Mouse (Mus musculus) v-Abl transformed pro-B cells (cell line): Measurements from ENCODE around the gene Pdgfb.

ENCODE experiments used
- in situ Hi-C, 2 experiments: fragments of 400-800 bp; cut with MboI; formaldehyde crosslinking; loops; one replicate each; pipeline ENCODE4 v1.15.1; 2025; ENCODE audit not compliant: unreplicated experiment in 2 of 2

Pdgfb gene

DNA sequence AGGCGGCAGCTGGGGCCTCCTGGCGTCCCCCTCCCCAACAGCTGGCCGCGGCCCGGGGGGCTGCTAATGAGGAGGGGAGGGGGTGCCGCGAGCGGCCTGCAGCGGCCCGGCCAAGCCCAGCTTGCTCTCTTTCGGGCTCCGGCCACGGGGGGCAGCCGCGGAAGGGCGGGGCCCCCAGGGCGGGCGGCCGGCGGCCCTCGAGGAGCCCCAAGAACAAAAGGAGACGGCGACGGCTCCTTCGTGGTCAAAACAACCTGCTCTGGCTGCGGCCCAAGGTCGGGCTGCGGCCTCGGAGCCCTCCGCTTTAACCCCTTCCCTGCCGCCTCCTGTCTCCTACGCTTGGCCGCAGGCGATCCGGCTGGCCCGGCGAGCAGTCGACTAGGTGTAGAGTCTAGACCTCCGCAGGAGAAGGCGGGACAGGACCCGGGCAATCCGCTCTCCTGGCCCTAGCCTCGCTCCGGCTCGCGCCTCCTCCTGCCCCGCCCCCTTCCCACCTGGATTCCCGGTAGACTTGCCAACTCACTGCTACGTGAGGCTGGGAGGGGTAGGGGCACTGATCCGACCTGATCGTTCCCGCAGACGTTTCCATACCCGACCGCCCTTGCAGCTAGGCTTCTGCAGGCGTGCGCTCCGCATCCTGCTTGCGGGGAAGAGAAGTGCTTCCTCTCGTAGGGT lies 2.1 kb downstream of the Pdgfb start:
- in situ Hi-C loops: no loop called here

DNA sequence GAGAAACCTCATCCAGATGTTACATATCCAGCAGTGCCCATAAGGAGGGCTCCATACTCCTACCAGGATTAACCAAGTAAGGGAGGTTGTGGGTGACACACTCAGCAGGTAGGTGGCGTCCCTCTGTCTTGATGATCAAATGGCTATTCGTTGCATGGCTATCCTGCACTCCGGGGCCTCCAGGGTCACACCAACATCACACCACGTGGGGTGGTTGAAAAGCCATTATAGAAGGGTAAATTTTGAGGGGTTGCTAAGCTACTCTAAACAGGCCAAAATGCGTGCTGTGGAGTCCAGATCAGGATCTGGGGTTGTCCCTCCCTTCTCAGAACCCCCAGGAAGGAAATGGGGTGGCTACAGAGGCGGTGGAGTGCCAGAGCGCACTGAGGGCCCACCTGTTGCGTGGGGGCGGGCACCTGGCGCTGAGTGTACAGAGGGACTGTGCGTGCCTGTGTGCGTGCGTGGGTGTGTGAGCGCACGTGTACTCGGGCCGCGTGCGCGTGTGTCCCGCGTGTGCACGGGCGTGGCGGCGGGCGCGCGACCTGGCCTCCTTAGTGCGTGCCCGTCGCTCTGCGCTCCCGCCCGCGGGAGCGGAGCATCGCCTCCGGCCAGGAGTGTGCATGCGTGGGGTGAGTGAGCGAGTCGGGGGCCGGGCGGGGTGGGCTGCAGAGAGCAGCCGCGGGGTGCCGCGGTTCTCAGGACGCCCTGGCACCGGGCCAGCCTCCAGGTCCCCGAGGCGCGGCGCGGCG lies 2.8 kb downstream of the Pdgfb start:
- in situ Hi-C loops: no loop called here

DNA sequence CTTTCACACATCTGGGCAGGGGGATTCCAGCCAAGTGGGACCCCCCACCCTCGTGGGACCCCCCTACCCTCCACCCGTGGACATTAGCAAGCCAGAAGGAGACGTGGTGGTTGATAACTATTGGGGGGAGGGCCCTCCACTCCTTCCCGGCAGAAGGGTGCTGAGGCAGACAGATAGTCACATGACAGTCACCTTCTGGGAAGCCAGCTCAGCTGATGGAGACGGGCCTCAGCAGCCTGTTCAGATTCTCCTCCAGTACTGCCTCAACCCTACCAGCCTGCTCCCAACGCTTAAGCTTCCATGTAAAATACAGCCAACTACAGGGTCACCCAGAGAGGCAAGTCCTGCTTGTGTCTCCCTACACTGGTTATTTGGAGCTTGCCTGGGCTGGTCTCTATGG lies 3.6 kb downstream of the Pdgfb start:
- in situ Hi-C loops: no loop called here

DNA sequence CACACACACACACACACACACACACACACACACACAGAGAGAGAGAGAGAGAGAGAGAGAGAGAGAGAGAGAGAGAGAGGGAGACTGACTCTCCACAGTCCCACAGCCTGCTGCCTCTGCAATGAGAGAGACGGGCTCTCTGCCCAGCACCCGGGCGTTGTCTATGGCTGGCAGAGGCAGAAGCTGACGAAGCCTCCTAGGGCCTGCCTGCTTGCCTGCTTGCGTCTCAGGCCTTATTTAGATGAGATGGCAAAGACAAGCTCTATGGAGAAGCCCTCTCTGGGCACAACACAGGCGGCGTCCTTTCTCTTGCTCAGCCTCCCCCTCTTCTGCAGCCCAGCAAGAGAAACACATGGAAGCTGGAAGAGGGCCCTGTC lies 4.6 kb downstream of the Pdgfb start:
- in situ Hi-C loops: no loop called here

DNA sequence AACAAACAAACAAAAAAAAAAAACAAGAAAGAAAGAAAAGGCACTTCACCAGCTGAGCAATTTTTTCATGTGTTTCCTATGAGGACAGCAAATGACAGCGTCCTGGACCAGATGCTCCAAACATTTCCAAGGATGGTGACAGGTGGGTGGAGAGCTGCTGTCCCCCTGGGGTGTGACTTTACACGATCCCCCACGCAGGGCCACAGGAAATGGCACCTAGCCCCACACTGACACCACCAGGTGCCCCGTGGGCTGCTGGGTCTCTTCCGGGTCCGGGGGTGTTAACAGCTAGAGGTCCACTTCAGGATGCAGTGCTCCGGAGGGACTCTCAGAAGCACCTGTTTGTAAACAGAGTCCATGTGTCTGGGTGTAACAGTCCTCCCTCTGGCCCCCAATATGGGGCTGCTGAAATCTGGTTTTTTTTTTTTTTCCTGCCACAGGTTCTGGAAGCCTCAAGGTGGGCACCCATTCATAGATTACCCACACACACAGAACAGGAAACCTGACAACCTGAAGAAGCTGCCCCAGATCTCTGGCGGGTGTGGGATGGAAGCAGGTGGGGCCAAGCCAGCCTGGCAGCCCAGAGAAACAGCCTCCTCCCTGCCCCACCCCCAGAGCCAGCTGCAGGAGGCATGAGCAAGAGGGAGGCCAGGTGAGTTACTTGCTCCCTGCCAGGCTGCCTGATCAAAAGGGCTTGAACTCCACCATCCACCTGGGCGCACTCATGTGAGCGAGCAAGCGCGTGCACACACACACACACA lies 5.2 kb downstream of the Pdgfb start:
- in situ Hi-C loops: no loop called here

DNA sequence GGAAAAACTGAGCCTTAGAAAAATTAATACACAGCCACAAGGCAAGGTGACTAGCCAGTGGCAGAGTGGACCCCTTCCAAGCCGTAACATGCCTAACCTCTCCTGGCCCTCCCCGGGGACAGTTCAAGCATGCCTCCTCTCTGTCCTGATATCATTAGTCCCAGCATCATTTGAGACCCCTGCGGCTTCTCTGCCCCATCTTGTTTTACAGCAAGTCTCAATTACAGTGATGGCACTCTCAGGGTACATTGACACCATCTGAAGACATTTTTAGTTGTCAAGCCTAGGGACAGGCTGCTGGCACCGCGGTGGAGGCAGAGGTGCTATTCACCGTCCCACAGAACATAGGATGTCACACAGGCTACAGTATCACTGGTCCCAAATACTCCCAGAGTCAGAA lies 6.3 kb downstream of the Pdgfb start:
- in situ Hi-C loops: no loop called here

DNA sequence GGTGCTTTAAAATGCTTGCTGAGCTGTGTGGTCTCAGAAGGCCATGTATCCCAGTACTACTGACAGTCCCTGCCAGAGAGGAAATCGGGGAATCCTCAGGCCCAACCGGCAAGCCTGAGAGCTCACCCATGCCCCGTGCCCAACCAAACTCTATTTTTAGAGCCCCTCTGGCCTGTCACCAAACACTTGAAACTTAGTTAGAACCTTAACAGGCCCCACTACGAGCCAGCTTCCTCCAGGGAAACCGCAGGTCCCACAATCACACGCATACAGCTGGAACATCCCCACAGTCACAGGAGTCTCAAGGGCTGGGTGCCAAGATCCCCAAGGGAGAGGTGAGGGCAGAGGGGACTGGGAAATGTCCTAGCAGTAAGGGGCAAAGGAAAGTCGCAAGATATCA lies 8.6 kb downstream of the Pdgfb start:
- in situ Hi-C loops: no loop called here

DNA sequence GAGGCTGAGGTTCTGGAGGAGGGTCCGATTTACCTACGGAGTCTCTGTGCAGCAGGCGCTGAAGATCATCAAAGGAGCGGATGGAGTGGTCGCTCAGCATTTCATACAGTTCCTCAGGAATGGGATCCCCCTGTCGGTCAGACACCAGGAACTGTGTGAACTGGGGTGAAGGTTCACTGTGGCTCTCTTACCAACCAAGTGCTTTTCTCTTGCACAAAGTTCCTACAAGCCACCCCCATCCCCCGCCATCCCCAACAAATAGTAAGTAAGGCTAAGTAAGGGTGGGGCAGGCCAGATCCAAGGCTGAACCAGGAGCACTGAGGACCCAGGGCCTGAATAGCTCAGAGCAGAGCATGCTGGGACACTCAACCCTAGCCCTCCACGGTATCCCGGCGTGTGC lies 9.3 kb downstream of the Pdgfb start:
- in situ Hi-C loops: no loop called here

DNA sequence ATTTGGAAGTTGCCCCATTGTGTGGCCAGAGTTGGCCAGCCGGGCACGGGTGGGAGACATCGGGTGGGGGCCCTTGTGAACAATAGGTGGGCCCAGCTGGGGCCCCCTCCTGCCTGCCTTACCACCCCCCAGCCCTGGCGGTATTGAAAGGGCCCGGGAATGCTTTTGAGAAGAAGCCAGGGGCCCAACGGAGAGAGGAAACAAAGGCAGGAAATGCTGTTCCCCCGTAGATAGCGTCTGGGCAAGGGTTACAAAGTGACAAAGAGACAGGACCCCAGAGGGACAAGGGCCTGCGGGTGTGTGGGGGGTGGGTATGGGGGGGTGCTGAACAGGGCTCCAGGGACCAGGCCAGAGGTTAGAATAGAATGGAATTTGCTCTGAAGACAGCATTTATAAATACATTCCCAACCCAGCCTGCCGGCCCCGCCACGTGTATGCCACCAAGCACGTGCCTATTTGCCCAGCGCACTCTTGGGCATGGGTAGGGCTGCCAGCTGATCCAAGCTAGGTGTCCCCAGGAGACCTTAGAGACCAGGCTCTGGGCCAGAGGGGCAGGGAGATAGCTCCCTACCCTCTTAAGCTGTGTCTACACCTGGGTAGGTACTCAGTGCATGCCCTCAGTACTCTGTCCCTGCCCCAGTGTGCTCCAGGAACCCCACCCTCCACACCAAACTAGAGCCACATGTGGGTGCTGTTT lies 10.0 kb downstream of the Pdgfb start:
- in situ Hi-C loops: no loop called here

DNA sequence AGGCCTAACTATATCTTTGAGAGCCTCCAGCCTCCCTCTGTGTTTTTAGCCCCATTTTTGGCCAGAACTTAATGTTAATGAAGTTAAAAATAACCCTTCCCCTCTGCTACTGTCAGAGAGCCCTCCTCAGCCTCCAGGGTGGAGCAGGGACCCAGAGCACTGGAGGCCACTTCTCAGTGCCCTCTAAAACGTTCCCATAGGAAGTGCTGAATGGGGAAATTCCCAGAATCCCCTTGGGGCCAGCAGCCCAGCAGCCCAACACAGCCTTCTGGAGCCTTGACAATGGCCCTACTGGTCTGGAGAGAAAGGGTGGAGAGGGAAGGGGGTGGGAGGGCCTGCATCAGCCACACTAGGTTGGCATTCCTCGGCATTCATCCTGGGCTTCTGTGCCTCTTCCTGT lies 11.2 kb downstream of the Pdgfb start:
- in situ Hi-C loops: no loop called here

DNA sequence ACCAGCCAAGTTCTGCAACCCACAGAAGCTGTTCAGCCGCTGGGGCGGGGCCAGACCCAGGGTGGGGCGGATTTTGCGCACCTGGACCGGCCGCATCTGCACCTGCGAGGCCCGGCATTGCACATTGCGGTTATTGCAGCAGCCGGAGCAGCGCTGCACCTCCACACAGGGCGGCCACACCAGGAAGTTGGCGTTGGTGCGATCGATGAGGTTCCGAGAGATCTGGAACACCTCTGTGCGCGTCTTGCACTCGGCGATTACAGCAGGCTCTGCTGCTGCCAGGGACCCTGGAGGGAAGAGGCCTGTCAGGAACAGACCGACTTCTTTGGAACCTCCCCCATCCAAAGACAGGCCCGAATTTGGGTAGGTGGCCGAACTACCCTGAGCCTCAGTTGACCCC lies 13.2 kb downstream of the Pdgfb start:
- in situ Hi-C loops: no loop called here

DNA sequence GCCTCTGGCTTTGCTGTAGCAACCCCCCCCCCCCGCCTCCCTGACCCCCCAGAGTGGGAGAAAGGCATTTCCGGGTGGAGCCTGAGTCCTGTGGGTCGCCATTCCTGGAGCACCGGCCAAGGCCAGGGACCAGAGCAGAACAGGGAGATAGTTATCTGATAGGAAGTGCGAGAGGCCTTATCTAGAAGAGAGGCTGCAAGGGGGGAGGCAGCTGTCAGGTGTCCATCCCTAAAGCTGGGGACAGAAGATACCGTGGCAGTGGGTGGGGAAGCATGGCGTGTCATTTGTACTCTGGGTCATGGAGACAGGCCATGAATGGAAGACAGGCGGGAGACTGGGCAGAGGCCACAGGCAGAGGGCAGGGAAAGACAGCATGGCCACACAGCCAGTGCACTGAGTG lies 14.1 kb downstream of the Pdgfb start:
- in situ Hi-C loops: no loop called here

DNA sequence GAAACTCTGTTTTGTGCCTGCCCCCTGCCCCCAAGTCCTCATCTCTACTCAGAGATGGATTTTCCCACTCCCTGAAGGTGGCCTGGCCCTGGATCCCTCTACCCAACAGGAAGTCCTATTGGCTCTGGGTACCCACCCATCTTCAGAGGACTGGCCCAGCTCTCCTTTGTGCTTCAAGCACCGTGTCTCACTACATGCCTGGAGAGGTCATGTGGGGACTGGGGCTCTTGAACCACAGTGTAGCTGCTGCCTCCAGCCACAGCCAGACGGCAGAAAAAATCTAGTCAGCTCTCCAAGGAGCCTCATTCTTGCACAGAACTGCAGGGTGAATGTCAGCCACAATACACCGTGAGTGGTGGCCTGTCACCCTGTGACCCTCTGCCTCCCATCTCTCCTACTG lies 16.8 kb downstream of the Pdgfb start:
- in situ Hi-C loops: no loop called here

DNA sequence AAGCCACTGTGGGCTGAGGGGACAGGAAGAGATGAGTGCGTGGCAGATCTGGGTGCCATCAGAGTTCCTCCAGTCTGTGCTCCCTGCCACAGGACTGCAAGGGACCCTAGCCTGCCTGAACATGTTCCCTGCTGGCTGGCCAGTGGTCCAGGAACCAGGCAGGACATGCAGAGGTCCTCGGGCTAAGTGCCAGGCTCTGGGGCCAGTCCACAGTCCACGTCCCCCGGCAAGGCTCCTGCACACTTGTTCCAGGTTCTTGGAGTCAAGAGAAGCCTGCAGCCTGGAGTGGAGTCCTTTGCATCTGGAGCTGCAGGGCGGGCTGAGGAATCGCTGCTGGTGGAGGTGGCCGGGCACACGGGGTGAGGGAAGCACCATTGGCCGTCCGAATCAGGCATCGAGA lies 18.0 kb downstream of the Pdgfb start:
- in situ Hi-C loops: no loop called here

DNA sequence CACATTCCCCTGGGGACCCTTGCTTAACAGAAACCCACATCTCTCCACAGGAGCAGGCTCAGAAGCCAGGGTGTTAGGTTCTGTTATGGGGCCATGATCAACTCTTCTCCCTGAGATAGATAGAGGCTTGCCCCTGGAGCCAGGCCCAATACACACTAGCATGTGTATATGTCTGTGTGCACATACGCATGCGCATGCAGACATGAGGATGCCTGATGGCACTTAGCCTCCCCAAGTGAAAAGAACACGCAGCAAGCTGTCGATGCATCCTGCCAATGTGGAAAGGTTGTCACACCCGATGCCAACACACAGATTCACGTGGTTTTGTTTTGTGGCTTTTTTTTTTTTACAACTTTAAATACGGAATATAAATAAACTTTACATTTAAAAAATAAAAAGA lies 19.2 kb downstream of the Pdgfb start:
- in situ Hi-C loops: no loop called here

DNA sequence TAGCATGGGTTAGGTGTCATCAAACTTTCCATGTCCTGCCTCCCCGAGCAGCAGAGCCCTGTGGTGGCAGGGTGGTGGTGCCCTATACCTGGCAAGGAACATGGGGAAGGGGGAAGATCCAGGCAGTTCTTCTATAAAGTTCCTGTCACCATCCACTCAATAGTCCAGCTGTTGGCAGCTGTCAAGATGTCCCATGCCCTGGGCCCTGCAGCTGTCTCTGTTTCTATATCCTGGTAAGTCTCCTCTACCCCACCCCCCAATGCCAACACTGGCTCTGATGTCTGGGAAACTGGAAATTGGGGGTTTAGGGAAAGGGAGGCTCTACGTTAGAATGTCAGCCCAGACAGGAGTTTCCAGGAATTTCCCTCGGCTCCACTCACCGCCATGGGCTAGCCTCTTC lies 20.2 kb downstream of the Pdgfb start:
- in situ Hi-C loops: no loop called here

DNA sequence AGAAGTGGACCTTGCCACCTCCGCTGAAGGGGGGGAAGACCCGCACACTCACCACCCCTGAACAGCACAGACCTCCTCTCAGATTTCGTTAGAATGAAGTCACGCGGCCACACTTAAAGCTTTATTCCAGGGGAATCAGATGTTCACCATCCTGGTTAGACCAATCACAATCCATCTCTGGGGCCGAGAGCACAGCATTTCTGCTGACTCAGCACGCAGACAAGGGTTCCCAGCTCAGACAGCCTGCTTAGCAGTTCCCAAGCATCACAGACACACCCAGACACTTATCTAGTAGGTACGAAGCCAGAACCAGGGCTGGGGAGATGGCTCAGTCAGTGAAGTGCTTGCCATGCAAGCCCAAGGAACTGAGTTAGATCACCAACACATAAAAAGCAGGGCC lies 28.6 kb downstream of the Pdgfb start:
- in situ Hi-C loops: no loop called here

DNA sequence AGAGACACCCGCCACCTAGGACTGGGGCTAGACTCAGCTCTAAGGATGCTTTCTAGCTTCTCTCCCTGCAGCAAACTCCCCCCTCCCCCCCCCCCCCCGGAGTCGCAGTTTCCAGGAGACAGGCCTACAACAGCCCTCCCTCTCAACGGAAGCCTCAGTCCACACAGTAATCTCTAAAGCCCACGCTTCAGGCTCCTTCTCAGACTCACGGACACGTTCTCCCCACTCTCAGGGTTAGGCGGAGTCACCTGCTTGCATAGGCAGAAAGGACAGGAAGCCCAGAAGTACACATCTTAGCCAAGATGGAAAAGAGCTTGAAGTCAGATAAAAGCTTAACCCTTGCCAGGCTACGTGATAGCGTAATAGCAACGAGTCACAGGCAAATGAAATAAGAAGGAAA lies 29.3 kb downstream of the Pdgfb start:
- in situ Hi-C loops: no loop called here

DNA sequence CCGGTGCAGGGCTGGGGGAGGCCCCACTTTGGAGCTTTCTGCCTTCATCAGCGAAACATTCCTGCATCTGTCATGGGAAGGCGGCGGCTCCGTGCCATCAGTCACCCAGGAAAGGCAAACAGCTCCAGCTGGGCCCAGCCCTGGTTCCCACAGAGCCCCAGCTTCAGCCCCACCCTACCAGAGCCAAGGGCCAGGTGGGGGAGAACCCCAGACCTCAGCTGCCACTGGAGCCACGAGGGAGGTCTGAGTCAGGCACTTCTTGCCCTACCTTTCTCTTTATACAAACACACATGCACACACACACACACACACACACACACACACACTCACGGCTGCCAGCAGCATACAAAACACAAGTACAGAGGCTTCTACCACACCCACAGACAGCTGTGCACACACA lies 30.6 kb downstream of the Pdgfb start:
- in situ Hi-C loops: no loop called here

DNA sequence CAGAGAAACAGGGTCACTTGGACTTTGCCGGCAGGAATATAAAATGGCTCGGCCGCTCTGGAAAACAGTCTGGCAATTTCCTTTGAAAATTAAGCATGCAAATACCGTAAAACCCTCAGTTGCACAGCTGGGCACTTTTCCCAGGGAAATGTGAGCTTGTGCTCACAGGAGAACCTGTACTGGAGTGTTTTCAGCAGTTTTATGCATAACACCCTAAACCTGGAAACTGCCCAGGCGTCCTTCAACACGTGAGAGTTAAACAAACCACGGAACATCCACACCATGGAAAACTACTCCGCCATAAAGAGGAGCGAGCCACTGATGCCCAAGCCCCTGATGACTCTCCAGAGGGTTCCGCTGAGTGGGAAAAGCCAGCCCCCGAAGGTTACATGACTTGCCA lies 34.1 kb downstream of the Pdgfb start:
- in situ Hi-C loops: no loop called here

DNA sequence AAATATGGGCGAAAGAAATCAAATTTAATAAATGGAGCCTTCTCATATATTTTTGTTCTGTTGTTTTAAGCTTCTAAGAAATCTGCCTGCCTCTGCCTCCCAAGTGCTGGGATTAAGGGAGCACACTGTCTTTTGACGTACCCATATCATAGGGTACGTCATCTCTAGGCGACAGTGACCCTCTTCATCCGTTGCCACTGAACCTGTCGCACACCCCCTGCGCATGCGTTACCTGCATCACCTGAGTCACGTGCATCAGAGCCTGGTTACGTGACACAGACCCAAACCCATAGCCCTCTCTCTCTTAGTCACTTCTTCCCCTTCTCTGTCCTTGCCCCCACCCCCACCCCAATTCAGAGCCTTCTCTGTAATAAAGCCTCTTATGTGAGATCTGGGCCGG lies 42.6 kb downstream of the Pdgfb start:
- in situ Hi-C loops: no loop called here
